Mouse (Mus musculus) myocyte (in vitro differentiated cells): ENCODE results near the gene Gm14137. TPM values are rescaled to one million over a fixed set of nuclear protein-coding genes. Genes with fewer than 3 reads are reported as not detected.

Source experiments
- H3K27me3 ChIP-seq: one replicate; pipeline ENCODE4 v1.6.1; 2011; ENCODE audit not compliant: control insufficient read depth, insufficient read depth, insufficient read length
- H3K36me3 ChIP-seq: one replicate; pipeline ENCODE4 v1.6.1; 2011; ENCODE audit not compliant: control insufficient read depth, insufficient read depth
- H3K4me2 ChIP-seq: one replicate; pipeline ENCODE4 v1.6.1; 2011; ENCODE audit warnings: low read depth, control low read depth
- H3K4me3 ChIP-seq: one replicate; pipeline ENCODE4 v1.5.1; 2011; ENCODE audit warnings: mild to moderate bottlenecking, control low read depth, moderate library complexity
- H3K79me2 ChIP-seq: one replicate; pipeline ENCODE4 v1.6.1; 2011; ENCODE audit not compliant: control insufficient read depth, insufficient read depth
- H3ac ChIP-seq: one replicate; pipeline ENCODE4 v1.6.1; 2011; ENCODE audit not compliant: control insufficient read depth, insufficient read length
- CEBPB ChIP-seq: IDR thresholded peaks from 2 replicates; pipeline ENCODE4 v1.6.1; 2011; ENCODE audit warnings: mild to moderate bottlenecking, moderate library complexity; ENCODE audit not compliant: poor library complexity, insufficient read depth, severe bottlenecking
- E2F4 ChIP-seq: IDR thresholded peaks from one replicate; pipeline ENCODE4 v1.6.1; 2011; ENCODE audit warnings: mild to moderate bottlenecking, control low read depth, moderate library complexity; ENCODE audit not compliant: insufficient read depth
- MAX ChIP-seq: IDR thresholded peaks from one replicate; pipeline ENCODE4 v1.6.1; 2011; ENCODE audit warnings: low read depth, mild to moderate bottlenecking, control low read depth
- MYOD1 ChIP-seq, 3 experiments: IDR thresholded peaks; one replicate each; pipeline ENCODE4 v1.6.1; 2011; ENCODE audit warnings: control low read depth in 2 of 3, low read depth in 2 of 3, mild to moderate bottlenecking in 2 of 3, moderate library complexity in 1 of 3; ENCODE audit not compliant: insufficient read length in 2 of 3, control insufficient read depth in 1 of 3
- MYOG ChIP-seq, 3 experiments: IDR thresholded peaks; one replicate each; pipeline ENCODE4 v1.6.1; 2011; ENCODE audit warnings: control low read depth in 2 of 3, low read depth in 2 of 3, mild to moderate bottlenecking in 2 of 3; ENCODE audit not compliant: insufficient read length in 2 of 3, control insufficient read depth in 1 of 3, insufficient read depth in 1 of 3
- POLR2A ChIP-seq: IDR thresholded peaks from one replicate; pipeline ENCODE4 v1.6.1; 2011; ENCODE audit warnings: low read depth, mild to moderate bottlenecking, control low read depth, moderate library complexity; ENCODE audit not compliant: insufficient read length
- POLR2AphosphoS2 ChIP-seq: IDR thresholded peaks from one replicate; pipeline ENCODE4 v1.6.1; 2011; ENCODE audit warnings: low read depth, control low read depth; ENCODE audit not compliant: insufficient read length
- REST ChIP-seq: IDR thresholded peaks from one replicate; pipeline ENCODE4 v1.6.1; 2011; ENCODE audit warnings: mild to moderate bottlenecking, control low read depth, moderate library complexity; ENCODE audit not compliant: insufficient read depth, insufficient read length
- SRF ChIP-seq: IDR thresholded peaks from one replicate; pipeline ENCODE4 v1.6.1; 2011; ENCODE audit warnings: low read depth; ENCODE audit not compliant: control insufficient read depth, insufficient read length
- TCF12 ChIP-seq: IDR thresholded peaks from one replicate; pipeline ENCODE4 v1.6.1; 2011; ENCODE audit warnings: mild to moderate bottlenecking, control low read depth; ENCODE audit not compliant: poor library complexity, insufficient read depth, severe bottlenecking
- TCF3 ChIP-seq: IDR thresholded peaks from one replicate; pipeline ENCODE4 v1.6.1; 2011; ENCODE audit warnings: low read depth, control low read depth; ENCODE audit not compliant: insufficient read length
- USF1 ChIP-seq: IDR thresholded peaks from one replicate; pipeline ENCODE4 v1.6.1; 2011; ENCODE audit warnings: low read depth, mild to moderate bottlenecking, control low read depth, moderate library complexity
- polyA plus RNA-seq: library from polyadenylated mRNA; unstranded; fragments of >200 nt; fragmentation: generic; extraction: Trizol; gene quantifications from one replicate; pipeline ENCODE4 v1.2.1, GENCODE M21; 2012; ENCODE audit warnings: missing spikeins

Gm14137 gene
- polyA plus RNA-seq, 1 experiment, result 6.3 TPM

DNA sequence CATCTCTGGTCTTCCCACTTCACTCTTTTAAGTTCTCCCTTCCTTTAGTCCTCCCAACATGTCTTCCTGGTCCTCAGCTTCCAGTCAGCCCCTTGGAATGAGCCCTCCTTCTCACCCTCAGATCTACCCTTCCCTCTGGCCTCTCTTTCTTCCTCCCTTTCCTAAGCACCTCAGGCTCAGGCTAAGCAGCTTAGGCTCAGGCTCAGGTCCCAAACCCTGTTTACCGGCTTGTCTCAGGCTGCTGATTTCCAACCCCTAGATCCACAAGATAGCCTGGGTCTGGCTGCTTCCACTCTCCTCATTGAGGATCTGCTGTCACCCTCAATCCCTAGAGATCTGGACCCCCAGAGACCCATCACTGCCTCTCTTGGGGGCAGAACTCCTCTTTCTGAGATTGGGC lies 23.7 kb downstream of the Gm14137 start:
- no peaks in the 10 kb centered on the region for H3K27me3 ChIP-seq
- no peak overlapping the region for H3ac ChIP-seq
- H3K4me2 ChIP-seq, result no peak overlapping the region
- H3K36me3 ChIP-seq, result no peaks in the 10 kb centered on the region
- no peaks in the 10 kb centered on the region for H3K79me2 ChIP-seq
- no peak for TF ChIP-seq USF1
- no peak overlapping the region for H3K4me3 ChIP-seq

DNA sequence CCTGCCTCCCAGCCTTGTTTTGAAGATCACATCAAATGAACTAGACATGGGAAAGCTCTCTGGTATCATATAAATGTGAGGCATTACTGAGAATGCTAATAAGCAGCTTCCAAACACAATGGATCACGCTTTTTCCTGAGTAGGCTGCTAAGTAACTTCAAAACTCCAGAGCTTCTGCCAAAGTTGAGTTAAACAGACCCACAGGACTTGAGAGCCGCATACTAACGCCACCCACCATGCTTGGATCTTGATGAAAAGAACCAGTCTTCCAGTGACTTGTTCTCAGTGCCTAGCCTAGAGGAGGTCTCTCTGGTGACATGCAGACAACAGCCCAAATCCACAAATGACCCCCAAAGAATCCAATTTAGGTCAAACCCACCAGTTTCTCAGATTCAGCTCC lies 24.6 kb downstream of the Gm14137 start:
- H3ac ChIP-seq, result no peak overlapping the region
- no peak overlapping the region for H3K4me3 ChIP-seq
- H3K79me2 ChIP-seq, result no peaks in the 10 kb centered on the region
- no peaks in the 10 kb centered on the region for H3K27me3 ChIP-seq
- TF ChIP-seq REST, result no peak
- no peak for TF ChIP-seq E2F4
- TF ChIP-seq POLR2A, result no peak
- TF ChIP-seq TCF3, result no peak
- no peak for TF ChIP-seq CEBPB
- no peak for TF ChIP-seq POLR2AphosphoS2
- TF ChIP-seq TCF12, result no peak
- TF ChIP-seq USF1, result no peak
- H3K4me2 ChIP-seq, result no peak overlapping the region
- no peaks in the 10 kb centered on the region for H3K36me3 ChIP-seq

DNA sequence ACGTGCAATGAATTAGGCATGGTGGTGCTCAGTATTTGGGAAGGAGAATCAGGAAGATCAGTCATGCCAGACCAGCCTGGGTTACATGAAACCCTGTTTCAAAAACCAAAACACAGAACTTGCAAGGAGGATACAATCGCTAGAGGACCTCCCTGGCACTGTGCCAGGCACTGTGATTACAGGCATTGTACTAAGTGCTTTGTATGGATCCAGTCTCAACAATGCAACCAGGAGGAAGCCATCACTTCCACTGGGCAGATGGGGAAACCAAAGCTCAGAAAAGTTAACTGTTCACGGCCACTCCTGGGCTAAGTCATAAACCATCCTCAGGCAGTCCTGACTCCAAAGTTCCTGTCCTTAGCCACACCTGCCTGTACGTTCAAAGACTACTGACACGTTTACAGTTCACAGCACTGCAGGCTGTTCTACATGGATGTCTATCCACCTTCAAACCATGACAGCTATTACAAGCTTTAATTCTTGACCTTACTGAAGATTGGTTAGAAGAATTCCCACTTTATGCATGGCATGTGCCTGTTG lies 28.7 kb downstream of the Gm14137 start:
- H3K4me2 ChIP-seq, result no peak overlapping the region
- H3K79me2 ChIP-seq, result peaks cover 10% of the 10 kb centered on the region
- no peaks in the 10 kb centered on the region for H3K36me3 ChIP-seq
- no peak overlapping the region for H3K4me3 ChIP-seq
- no peak overlapping the region for H3ac ChIP-seq
- H3K27me3 ChIP-seq, result no peaks in the 10 kb centered on the region
- TF ChIP-seq TCF3, result no peak
- no peak for TF ChIP-seq TCF12
- no peak for TF ChIP-seq POLR2AphosphoS2
- TF ChIP-seq MAX, result no peak

DNA sequence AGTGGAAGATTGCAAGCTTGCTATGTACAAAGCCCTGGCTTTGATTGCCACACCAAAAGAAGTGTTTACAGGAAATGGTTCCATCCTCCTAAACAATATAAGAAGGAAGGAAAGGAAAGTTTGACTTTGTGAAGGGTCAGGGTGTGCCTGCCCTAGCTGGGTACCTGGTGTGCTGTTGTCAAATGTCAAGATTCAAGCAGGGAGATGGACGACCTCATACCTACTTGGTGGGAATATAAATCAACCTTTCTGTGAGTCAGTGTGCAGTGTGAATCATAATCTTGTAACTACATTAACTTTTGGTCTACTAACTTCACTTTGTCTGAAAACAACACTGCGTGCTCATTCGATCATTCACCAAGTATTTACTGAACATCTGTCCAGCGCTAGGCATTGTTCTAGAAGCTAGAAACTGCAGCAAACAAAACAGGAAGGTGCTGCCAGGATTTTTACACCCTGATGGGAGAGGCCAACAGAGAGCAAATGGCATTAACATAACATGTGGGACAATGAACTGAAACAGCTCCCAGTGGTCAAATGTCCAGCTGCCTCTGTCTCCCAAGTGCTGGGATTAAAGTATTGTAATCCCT lies 29.7 kb downstream of the Gm14137 start:
- Histone ChIP-seq H3ac (no peak overlapping the region), H3K27me3 (no peaks in the 10 kb centered on the region), H3K36me3 (no peaks in the 10 kb centered on the region), H3K4me2 (peak overlapping the region; percentile 1), H3K79me2 (peaks cover 13% of the 10 kb centered on the region), H3K4me3 (no peak overlapping the region)
- TF ChIP-seq USF1, result no peak
- no peak for TF ChIP-seq SRF
- TF ChIP-seq TCF3, result no peak
- TF ChIP-seq POLR2AphosphoS2, result no peak
- TF ChIP-seq TCF12, result no peak
- TF ChIP-seq POLR2A, result no peak
- TF ChIP-seq REST, result no peak
- no peak for TF ChIP-seq MYOD1 (IDR thresholded peaks at IDR 0.05; ENCODE audit: control insufficient read depth in 1 of 3, insufficient read length in 2 of 3, low read depth in 2 of 3)
- TF ChIP-seq CEBPB, result no peak
- no peak for TF ChIP-seq MYOG (IDR thresholded peaks at IDR 0.05; ENCODE audit: control insufficient read depth in 1 of 3, insufficient read depth in 1 of 3, insufficient read length in 2 of 3, low read depth in 2 of 3)
- no peak for TF ChIP-seq E2F4
- TF ChIP-seq MAX, result no peak

DNA sequence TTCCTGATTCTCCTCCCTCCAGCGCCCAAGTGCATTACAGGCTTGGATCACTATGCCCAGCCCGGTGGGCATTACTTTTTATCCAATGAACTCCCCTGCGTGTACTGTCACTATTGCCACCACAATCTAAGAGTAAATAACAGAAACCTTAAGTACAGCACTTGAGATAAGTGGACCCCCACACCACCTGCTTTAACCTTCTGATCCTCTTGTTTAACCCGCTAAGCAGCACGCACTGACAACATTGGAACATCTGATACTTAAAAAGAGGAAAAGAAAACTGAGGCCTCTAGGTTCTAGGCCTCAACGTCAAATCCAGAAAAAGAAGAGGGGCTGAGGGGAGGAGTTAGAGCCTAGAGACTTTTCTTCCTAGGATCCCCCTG lies 33.6 kb downstream of the Gm14137 start:
- Histone ChIP-seq H3K79me2 (peaks cover 20% of the 10 kb centered on the region), H3K36me3 (peaks cover 8% of the 10 kb centered on the region), H3ac (peak overlapping the region; percentile 47), H3K27me3 (no peaks in the 10 kb centered on the region), H3K4me3 (peak overlapping the region; percentile 93), H3K4me2 (peak overlapping the region; percentile 93)
- TF ChIP-seq MAX (no peak), CEBPB (no peak), TCF3 (no peak), SRF (no peak), REST (no peak), E2F4 (no peak), MYOD1 (IDR thresholded peaks at IDR 0.05; ENCODE audit: control insufficient read depth in 1 of 3, insufficient read length in 2 of 3, low read depth in 2 of 3) (no peak), MYOG (IDR thresholded peaks at IDR 0.05; ENCODE audit: control insufficient read depth in 1 of 3, insufficient read depth in 1 of 3, insufficient read length in 2 of 3, low read depth in 2 of 3) (no peak), POLR2AphosphoS2 (no peak), TCF12 (no peak), USF1 (no peak), POLR2A (no peak)
